Mouse (Mus musculus): ENCODE data around the gene Sema3e.

DNA sequence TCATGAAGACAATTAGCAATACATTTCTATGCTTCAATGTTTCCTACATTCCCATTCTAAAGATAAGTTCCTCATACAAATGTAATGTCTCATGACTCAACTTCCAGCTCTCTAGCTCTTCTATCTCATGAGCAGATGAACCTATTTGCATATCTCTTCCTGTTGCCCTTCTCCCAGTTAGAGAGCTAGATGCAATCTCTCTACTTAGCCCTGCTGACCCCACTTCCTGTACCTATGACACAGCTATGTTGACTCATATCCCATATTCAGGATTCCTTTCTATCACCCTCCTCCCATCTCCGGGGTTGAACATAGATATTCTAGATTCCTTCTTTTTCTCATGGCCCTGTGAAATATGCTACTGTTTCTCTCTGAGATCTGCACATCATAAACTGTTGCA, 38.0 kb upstream of the Sema3e start:
- TF ChIP-seq POLR2A (IDR thresholded peaks at IDR 0.05; ENCODE audit: borderline replicate concordance, extremely low read depth, low read depth, low read length) = no peak
- TF ChIP-seq CTCF (IDR thresholded peaks at IDR 0.05; ENCODE audit: insufficient read depth, low read length) = no peak

Data from lung, adult 2 months (tissue).